Mouse (Mus musculus) hindbrain, embryonic 14.5 days (tissue): ENCODE measurements around the gene Zfp462. TPM values are rescaled to one million over a fixed set of nuclear protein-coding genes. Genes with fewer than 3 reads are reported as not detected.
A peak's percentile ranks its signal among the peaks of the same experiment; 100 is the strongest.

ENCODE experiments used
- ATAC-seq: fragments of 200-750 bp; cut with Nextera tagmentation; 2 replicates; pipeline ENCODE4 v1.8.0; 2017; ENCODE audit warnings: moderate number of reproducible peaks, mild to moderate bottlenecking, moderate TSS enrichment, moderate library complexity; ENCODE audit not compliant: low FRiP score
- DNase-seq: peaks from one replicate; pipeline ENCODE4 v3.0.0-alpha.2; 2015; ENCODE audit warnings: low spot score
- H3K27ac ChIP-seq: fragments of 300-500 bp; sonication (generic); 2 replicates; pipeline ENCODE4 v1.5.1; 2014; ENCODE audit warnings: mild to moderate bottlenecking, moderate library complexity
- H3K27me3 ChIP-seq: fragments of 300-500 bp; sonication (generic); 2 replicates; pipeline ENCODE4 v1.6.1; 2014; ENCODE audit warnings: mild to moderate bottlenecking, low read length, mixed read lengths; ENCODE audit not compliant: control insufficient read depth, insufficient read depth
- H3K36me3 ChIP-seq: fragments of 300-500 bp; sonication (generic); replicated peaks from 2 replicates; pipeline ENCODE4 v1.6.1; 2014; ENCODE audit not compliant: control insufficient read depth, insufficient read depth
- H3K4me1 ChIP-seq: fragments of 300-500 bp; sonication (generic); replicated peaks from 2 replicates; pipeline ENCODE4 v1.6.1; 2014; ENCODE audit warnings: antibody characterized with exemption, low read length, mixed read lengths; ENCODE audit not compliant: control insufficient read depth, insufficient read depth
- H3K4me2 ChIP-seq: fragments of 300-500 bp; sonication (generic); replicated peaks from 2 replicates; pipeline ENCODE4 v1.6.1; 2014; ENCODE audit warnings: mild to moderate bottlenecking, moderate library complexity
- H3K4me3 ChIP-seq: fragments of 300-500 bp; sonication (generic); replicated peaks from 2 replicates; pipeline ENCODE4 v1.5.1; 2014; ENCODE audit warnings: mild to moderate bottlenecking, low read length
- H3K9ac ChIP-seq: fragments of 300-500 bp; sonication (generic); 2 replicates; pipeline ENCODE4 v1.6.1; 2014
- H3K9me3 ChIP-seq: fragments of 300-500 bp; sonication (generic); 2 replicates; pipeline ENCODE4 v1.6.1; 2016; ENCODE audit warnings: low read length; ENCODE audit not compliant: control insufficient read depth
- WGBS: fragments of 180-500 bp; shearing (Covaris S2); extraction: QIAGEN DNeasy Blood & Tissue Kit; methylation state at CpG from one replicate; pipeline ENCODE4 v1.1.7; 2014; 5-methylcytosine and 5-hydroxymethylcytosine counted together
- polyA plus RNA-seq: library from polyadenylated mRNA; unstranded; fragments of >200 nt; fragmentation: Nextera tagmentation; extraction: Ambion mirVana; gene quantifications from 2 replicates; pipeline ENCODE4 v1.2.1, GENCODE M21; 2014

Zfp462 gene
- polyA plus RNA-seq, 1 experiment from 2014 or later: 13.8 TPM

DNA sequence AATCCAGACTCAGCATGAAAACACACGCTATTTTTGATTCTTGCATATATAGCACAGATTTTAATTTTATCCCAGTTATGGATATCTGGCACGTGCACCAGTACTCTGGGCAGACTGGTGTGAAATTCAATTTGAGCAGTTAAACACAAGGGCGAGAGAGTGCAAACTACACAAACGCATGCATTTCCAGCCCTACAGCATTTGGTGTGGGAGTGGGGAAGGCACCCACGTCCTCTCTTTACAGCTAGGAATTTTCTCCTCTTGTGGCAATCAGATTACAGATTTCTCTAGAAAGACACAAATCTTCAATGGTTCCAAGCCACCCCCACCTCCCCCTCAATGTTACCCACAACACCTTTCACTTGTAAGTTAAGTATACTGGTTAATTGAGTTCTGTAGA lies 114.1 kb downstream of the Zfp462 start:
- Histone ChIP-seq H3K9me3 (no peaks in the 10 kb centered on the region), H3K27me3 (no peaks in the 10 kb centered on the region), H3K9ac (no peak overlapping the region), H3K4me3 (no peak overlapping the region), H3K27ac (no peak overlapping the region), H3K4me2 (no peak overlapping the region), H3K4me1 (no peaks in the 10 kb centered on the region; the same call in 1 of the 2 replicates), H3K36me3 (peaks cover 76% of the 10 kb centered on the region)
- 77% methylated on average over 5 of the region's 5 CpGs for WGBS
- ATAC-seq: no peak
- DNase-seq: no peak

DNA sequence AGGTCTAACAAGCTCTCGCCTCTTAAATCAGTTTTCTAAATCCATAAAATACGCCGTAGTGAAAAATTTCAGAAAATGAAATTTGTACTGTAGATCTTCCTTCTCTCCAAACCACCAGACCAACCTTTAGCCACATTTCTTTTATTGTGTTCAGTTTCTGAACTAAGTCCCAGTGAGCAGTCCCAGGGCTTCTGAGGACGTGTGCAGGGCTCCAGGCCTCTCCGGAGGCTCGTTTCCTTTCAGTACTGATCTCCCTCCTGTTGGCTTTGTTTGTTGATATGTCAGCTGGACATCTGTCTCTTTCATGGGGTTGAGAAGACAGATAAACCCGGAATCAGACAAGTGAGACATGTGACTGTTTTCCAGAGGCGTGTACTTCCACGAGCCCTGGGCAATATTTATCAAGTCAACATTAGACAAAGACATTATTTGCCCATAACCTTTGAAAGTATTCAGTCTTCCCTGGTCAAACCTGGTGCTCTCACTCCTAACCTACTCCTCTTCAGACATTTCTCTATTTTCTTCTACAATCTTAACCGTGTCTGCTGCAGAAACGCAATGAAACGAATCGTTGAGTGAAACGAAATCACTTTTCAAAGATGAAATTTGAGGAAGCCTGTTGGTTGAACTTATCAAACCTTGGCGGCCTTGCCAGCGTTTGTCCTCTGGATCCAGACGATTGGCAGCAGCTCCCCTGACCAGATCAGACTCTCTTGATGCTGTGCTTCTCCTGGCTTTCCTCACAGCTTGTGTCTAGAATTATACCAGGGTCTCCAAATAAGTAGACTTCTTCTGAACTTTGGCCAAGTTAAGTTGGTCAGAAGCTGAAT lies 121.7 kb downstream of the Zfp462 start:
- no peak overlapping the region for H3K4me2 ChIP-seq
- peaks cover 67% of the 10 kb centered on the region for H3K36me3 ChIP-seq
- no peaks in the 10 kb centered on the region for H3K9me3 ChIP-seq
- DNase-seq (no peak), ATAC-seq (no peak)
- no peak overlapping the region for H3K4me3 ChIP-seq
- no peak overlapping the region for H3K27ac ChIP-seq
- no peaks in the 10 kb centered on the region for H3K4me1 ChIP-seq
- H3K9ac ChIP-seq: no peak overlapping the region
- H3K27me3 ChIP-seq: no peaks in the 10 kb centered on the region
- 73% methylated on average over 17 of the region's 17 CpGs for WGBS

DNA sequence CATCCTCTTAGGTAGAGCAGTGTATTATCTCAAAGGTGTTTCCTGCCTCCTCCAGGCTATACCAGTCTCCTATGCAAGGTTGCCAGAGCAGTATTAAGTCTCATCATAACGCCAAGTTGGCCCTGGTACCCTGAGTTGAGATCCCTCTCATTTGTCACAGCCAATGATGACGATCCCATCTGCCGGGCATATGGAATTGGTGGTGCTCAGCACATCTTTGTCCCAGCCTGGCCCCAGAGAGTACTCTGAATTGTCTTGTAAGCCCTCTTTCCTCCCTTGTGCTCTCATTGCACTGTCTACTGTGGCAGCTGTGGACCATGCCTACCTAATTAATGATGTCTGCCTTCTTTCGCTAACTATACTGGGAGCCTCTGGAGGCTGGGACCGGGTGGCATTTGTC lies 126.7 kb downstream of the Zfp462 start:
- Histone ChIP-seq H3K4me2 (no peak overlapping the region), H3K4me1 (peaks cover 2% of the 10 kb centered on the region; the same call in 1 of the 2 replicates), H3K9me3 (no peaks in the 10 kb centered on the region), H3K9ac (no peak overlapping the region), H3K27ac (no peak overlapping the region), H3K36me3 (peaks cover 91% of the 10 kb centered on the region), H3K27me3 (no peaks in the 10 kb centered on the region), H3K4me3 (no peak overlapping the region)
- peak; percentile 46; the same call in 1 of the 2 replicates for ATAC-seq
- 43% methylated on average over 5 of the region's 5 CpGs for WGBS
- no peak for DNase-seq

- H3K36me3 ChIP-seq: peaks cover 87% of the 10 kb centered on the region
- 20% methylated on average over 11 of the region's 11 CpGs for WGBS
- H3K27ac ChIP-seq: peak overlapping the region; percentile 78
- H3K27me3 ChIP-seq: no peaks in the 10 kb centered on the region
- peak; percentile 54 for DNase-seq
- H3K9ac ChIP-seq: no peak overlapping the region
- no peak overlapping the region for H3K4me2 ChIP-seq
- H3K4me1 ChIP-seq: peaks cover 19% of the 10 kb centered on the region; the same call in 1 of the 2 replicates
- peak; percentile 73 for ATAC-seq
- no peaks in the 10 kb centered on the region for H3K9me3 ChIP-seq
- no peak overlapping the region for H3K4me3 ChIP-seq
These were observed 132.5 kb downstream of the Zfp462 start for GRCm38 (mm10) chr4:55077133-55077889.

- Histone ChIP-seq H3K4me1 (peaks cover 19% of the 10 kb centered on the region; the same call in 1 of the 2 replicates), H3K36me3 (peaks cover 84% of the 10 kb centered on the region), H3K9me3 (no peaks in the 10 kb centered on the region), H3K27ac (peak overlapping the region; percentile 78), H3K27me3 (no peaks in the 10 kb centered on the region), H3K4me2 (no peak overlapping the region), H3K9ac (no peak overlapping the region), H3K4me3 (no peak overlapping the region)
- no peak for DNase-seq
- 48% methylated on average over 16 of the region's 16 CpGs for WGBS
- ATAC-seq: peak; percentile 41; the same call in 1 of the 2 replicates
These were observed 133.3 kb downstream of the Zfp462 start for GRCm38 (mm10) chr4:55077902-55078716.

GRCm38 (mm10) chr4:55079056-55079455 lies 134.2 kb downstream of the Zfp462 start:
- peaks cover 19% of the 10 kb centered on the region; the same call in 1 of the 2 replicates for H3K4me1 ChIP-seq
- no peaks in the 10 kb centered on the region for H3K27me3 ChIP-seq
- no peaks in the 10 kb centered on the region for H3K9me3 ChIP-seq
- H3K9ac ChIP-seq: no peak overlapping the region
- peaks cover 82% of the 10 kb centered on the region for H3K36me3 ChIP-seq
- peak overlapping the region; percentile 20; the same call in 1 of the 2 replicates for H3K27ac ChIP-seq
- DNase-seq (no peak), ATAC-seq (no peak)
- H3K4me3 ChIP-seq: no peak overlapping the region
- H3K4me2 ChIP-seq: no peak overlapping the region
- WGBS: 86% methylated on average over 9 of the region's 9 CpGs

- ATAC-seq (no peak), DNase-seq (no peak)
- no peak overlapping the region for H3K9ac ChIP-seq
- H3K27me3 ChIP-seq: no peaks in the 10 kb centered on the region
- H3K36me3 ChIP-seq: peaks cover 45% of the 10 kb centered on the region
- no peaks in the 10 kb centered on the region for H3K9me3 ChIP-seq
- no peak overlapping the region for H3K27ac ChIP-seq
- no peak overlapping the region for H3K4me2 ChIP-seq
- no peaks in the 10 kb centered on the region for H3K4me1 ChIP-seq
- WGBS: 87% methylated on average over 6 of the region's 6 CpGs
- H3K4me3 ChIP-seq: no peak overlapping the region
These were observed 139.3 kb downstream of the Zfp462 start for GRCm38 (mm10) chr4:55084080-55084688.

DNA sequence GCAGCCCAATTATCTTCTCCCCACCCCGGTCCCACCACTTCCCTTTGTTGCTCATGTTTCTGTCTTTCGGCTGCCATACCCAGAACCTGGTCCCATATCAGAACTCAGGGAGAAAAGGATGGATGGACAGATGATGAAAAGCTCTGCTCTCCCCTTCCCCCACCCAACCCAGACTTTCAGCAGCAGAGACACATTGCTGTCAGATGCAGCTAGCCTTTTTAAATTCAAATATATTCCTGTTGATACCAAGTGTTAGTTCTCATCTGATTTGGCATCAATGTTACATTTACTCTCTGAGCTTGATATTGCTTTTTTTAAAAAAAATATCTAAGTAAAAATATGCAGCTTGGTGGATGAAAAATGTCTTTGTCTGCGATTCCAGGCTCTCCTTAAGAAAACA lies 143.3 kb downstream of the Zfp462 start:
- Histone ChIP-seq H3K4me1 (no peaks in the 10 kb centered on the region), H3K36me3 (peaks cover 10% of the 10 kb centered on the region), H3K4me2 (no peak overlapping the region), H3K9me3 (no peaks in the 10 kb centered on the region), H3K27me3 (no peaks in the 10 kb centered on the region), H3K27ac (no peak overlapping the region), H3K4me3 (no peak overlapping the region), H3K9ac (no peak overlapping the region)
- 94% methylated on average over 3 of the region's 3 CpGs for WGBS
- no peak for ATAC-seq
- no peak for DNase-seq
